Mouse (Mus musculus): ENCODE data around the gene Uba52. TPM values are rescaled to one million over a fixed set of nuclear protein-coding genes. Genes with fewer than 3 reads are reported as not detected.

Gene Uba52
- polyA plus RNA-seq, 1 experiment from 2014 or later: 987 TPM

- Histone ChIP-seq H3K9ac (ENCODE audit: low read length) (peak overlapping the region; percentile 74; the same call in 1 of the 2 replicates), H3K27ac (ENCODE audit: low read length) (peak overlapping the region; percentile 99), H3K9me3 (ENCODE audit: control insufficient read depth, low read length) (no peaks in the 10 kb centered on the region), H3K36me3 (ENCODE audit: control insufficient read depth, insufficient read depth, low read length) (no peaks in the 10 kb centered on the region), H3K4me3 (ENCODE audit: low read length) (0 out of 2 replicates have a peak overlapping the region, but pooled peaks have one; percentile 12), H3K27me3 (ENCODE audit: control insufficient read depth, insufficient read depth, low read depth, low read length) (peaks cover 88% of the 10 kb centered on the region), H3K4me2 (ENCODE audit: low read depth, low read length) (peak overlapping the region; percentile 82), H3K4me1 (replicated peaks; ENCODE audit: control insufficient read depth, insufficient read depth, low read length) (peaks cover 46% of the 10 kb centered on the region)
- no peak for ATAC-seq (ENCODE audit: low read depth)
- WGBS: 5% methylated on average over 20 of the region's 20 CpGs
Measured at GRCm38 (mm10) chr8:70490880-70491495, 19.6 kb downstream of the Uba52 start.

- ATAC-seq (ENCODE audit: low read depth): peak; percentile 21; the same call in 1 of the 2 replicates
- H3K9me3 ChIP-seq (ENCODE audit: control insufficient read depth, low read length): no peaks in the 10 kb centered on the region
- peaks cover 89% of the 10 kb centered on the region for H3K27me3 ChIP-seq (ENCODE audit: control insufficient read depth, insufficient read depth, low read depth, low read length)
- peaks cover 39% of the 10 kb centered on the region for H3K4me1 ChIP-seq (replicated peaks; ENCODE audit: control insufficient read depth, insufficient read depth, low read length)
- H3K27ac ChIP-seq (ENCODE audit: low read length): peak overlapping the region; percentile 99
- peak overlapping the region; percentile 82 for H3K4me2 ChIP-seq (ENCODE audit: low read depth, low read length)
- 15% methylated on average over 10 of the region's 10 CpGs for WGBS
- peak overlapping the region; percentile 58 for H3K9ac ChIP-seq (ENCODE audit: low read length)
- H3K4me3 ChIP-seq (ENCODE audit: low read length): no peak overlapping the region; the same call in 1 of the 2 replicates
- H3K36me3 ChIP-seq (ENCODE audit: control insufficient read depth, insufficient read depth, low read length): no peaks in the 10 kb centered on the region
Measured at GRCm38 (mm10) chr8:70490061-70490879, 20.3 kb downstream of the Uba52 start.

GRCm38 (mm10) chr8:70489576-70489975 lies 21.0 kb downstream of the Uba52 start:
- H3K27ac ChIP-seq (ENCODE audit: low read length): peak overlapping the region; percentile 99
- ATAC-seq (ENCODE audit: low read depth): peak; percentile 15; the same call in 1 of the 2 replicates
- H3K27me3 ChIP-seq (ENCODE audit: control insufficient read depth, insufficient read depth, low read depth, low read length): peaks cover 86% of the 10 kb centered on the region
- H3K9ac ChIP-seq (ENCODE audit: low read length): peak overlapping the region; percentile 58
- no peaks in the 10 kb centered on the region for H3K36me3 ChIP-seq (ENCODE audit: control insufficient read depth, insufficient read depth, low read length)
- no peaks in the 10 kb centered on the region for H3K9me3 ChIP-seq (ENCODE audit: control insufficient read depth, low read length)
- H3K4me2 ChIP-seq (ENCODE audit: low read depth, low read length): peak overlapping the region; percentile 63
- 0% methylated on average over 20 of the region's 41 CpGs for WGBS
- H3K4me1 ChIP-seq (replicated peaks; ENCODE audit: control insufficient read depth, insufficient read depth, low read length): peaks cover 39% of the 10 kb centered on the region
- H3K4me3 ChIP-seq (ENCODE audit: low read length): peak overlapping the region; percentile 41

GRCm38 (mm10) chr8:70488931-70489470 lies 21.6 kb downstream of the Uba52 start:
- Histone ChIP-seq H3K4me1 (replicated peaks; ENCODE audit: control insufficient read depth, insufficient read depth, low read length) (peaks cover 40% of the 10 kb centered on the region), H3K4me3 (ENCODE audit: low read length) (peak overlapping the region; percentile 41), H3K9ac (ENCODE audit: low read length) (peak overlapping the region; percentile 62), H3K27ac (ENCODE audit: low read length) (peak overlapping the region; percentile 99), H3K36me3 (ENCODE audit: control insufficient read depth, insufficient read depth, low read length) (no peaks in the 10 kb centered on the region), H3K27me3 (ENCODE audit: control insufficient read depth, insufficient read depth, low read depth, low read length) (peaks cover 84% of the 10 kb centered on the region), H3K9me3 (ENCODE audit: control insufficient read depth, low read length) (no peaks in the 10 kb centered on the region), H3K4me2 (ENCODE audit: low read depth, low read length) (peak overlapping the region; percentile 63)
- ATAC-seq (ENCODE audit: low read depth): no peak
- 2% methylated on average over 14 of the region's 14 CpGs for WGBS

- H3K27me3 ChIP-seq (ENCODE audit: control insufficient read depth, insufficient read depth, low read depth, low read length): peaks cover 77% of the 10 kb centered on the region
- 3% methylated on average over 52 of the region's 55 CpGs for WGBS
- ATAC-seq (ENCODE audit: low read depth): peak; percentile 8; the same call in 1 of the 2 replicates
- no peaks in the 10 kb centered on the region for H3K9me3 ChIP-seq (ENCODE audit: control insufficient read depth, low read length)
- H3K4me2 ChIP-seq (ENCODE audit: low read depth, low read length): peak overlapping the region; percentile 63
- peak overlapping the region; percentile 99 for H3K27ac ChIP-seq (ENCODE audit: low read length)
- H3K9ac ChIP-seq (ENCODE audit: low read length): peak overlapping the region; percentile 62
- no peaks in the 10 kb centered on the region for H3K36me3 ChIP-seq (ENCODE audit: control insufficient read depth, insufficient read depth, low read length)
- peaks cover 39% of the 10 kb centered on the region for H3K4me1 ChIP-seq (replicated peaks; ENCODE audit: control insufficient read depth, insufficient read depth, low read length)
- peak overlapping the region; percentile 35 for H3K4me3 ChIP-seq (ENCODE audit: low read length)
Measured at GRCm38 (mm10) chr8:70487993-70488796, 22.4 kb downstream of the Uba52 start.

GRCm38 (mm10) chr8:70486941-70487520 lies 23.6 kb downstream of the Uba52 start, which contains the start of gene Tmem59l:
TSS of gene Tmem59l (minus strand) at chr8:70487358.
- H3K27me3 ChIP-seq (ENCODE audit: control insufficient read depth, insufficient read depth, low read depth, low read length): peaks cover 67% of the 10 kb centered on the region
- H3K4me1 ChIP-seq (replicated peaks; ENCODE audit: control insufficient read depth, insufficient read depth, low read length): peaks cover 46% of the 10 kb centered on the region
- H3K27ac ChIP-seq (ENCODE audit: low read length): peak within 1 kb of the TSS; percentile 99
- peak within 1 kb of the TSS; percentile 62 for H3K9ac ChIP-seq (ENCODE audit: low read length)
- peak within 1 kb of the TSS; percentile 35 for H3K4me3 ChIP-seq (ENCODE audit: low read length)
- 8% methylated on average over 33 of the region's 33 CpGs for WGBS
- H3K36me3 ChIP-seq (ENCODE audit: control insufficient read depth, insufficient read depth, low read length): no peaks in the 10 kb centered on the region
- ATAC-seq (ENCODE audit: low read depth): no peak
- peak within 1 kb of the TSS; percentile 63 for H3K4me2 ChIP-seq (ENCODE audit: low read depth, low read length)
- H3K9me3 ChIP-seq (ENCODE audit: control insufficient read depth, low read length): no peaks in the 10 kb centered on the region

- ATAC-seq (ENCODE audit: low read depth): no peak
Measured at GRCm38 (mm10) chr8:70486191-70486681, 24.4 kb downstream of the Uba52 start.

GRCm38 (mm10) chr8:70482943-70483342 lies 27.7 kb downstream of the Uba52 start:
- peak; percentile 87 for ATAC-seq (ENCODE audit: low read depth)
- Histone ChIP-seq H3K27ac (ENCODE audit: low read length) (peak overlapping the region; percentile 84), H3K4me1 (replicated peaks; ENCODE audit: control insufficient read depth, insufficient read depth, low read length) (peaks cover 20% of the 10 kb centered on the region), H3K4me3 (ENCODE audit: low read length) (no peak overlapping the region), H3K36me3 (ENCODE audit: control insufficient read depth, insufficient read depth, low read length) (no peaks in the 10 kb centered on the region), H3K27me3 (ENCODE audit: control insufficient read depth, insufficient read depth, low read depth, low read length) (peaks cover 32% of the 10 kb centered on the region), H3K9ac (ENCODE audit: low read length) (no peak overlapping the region), H3K9me3 (ENCODE audit: control insufficient read depth, low read length) (no peaks in the 10 kb centered on the region), H3K4me2 (ENCODE audit: low read depth, low read length) (no peak overlapping the region)
- 24% methylated on average over 2 of the region's 2 CpGs for WGBS

More at GRCm38 (mm10) chr8:70486191-70486681, 24.4 kb downstream of the Uba52 start:
- H3K36me3 ChIP-seq (ENCODE audit: control insufficient read depth, insufficient read depth, low read length): no peaks in the 10 kb centered on the region
- H3K27ac ChIP-seq (ENCODE audit: low read length): no peak overlapping the region
- H3K9ac ChIP-seq (ENCODE audit: low read length): no peak overlapping the region
- H3K4me1 ChIP-seq (replicated peaks; ENCODE audit: control insufficient read depth, insufficient read depth, low read length): peaks cover 46% of the 10 kb centered on the region
- no peaks in the 10 kb centered on the region for H3K9me3 ChIP-seq (ENCODE audit: control insufficient read depth, low read length)
- H3K4me3 ChIP-seq (ENCODE audit: low read length): no peak overlapping the region
- 49% methylated on average over 7 of the region's 7 CpGs for WGBS
- H3K4me2 ChIP-seq (ENCODE audit: low read depth, low read length): no peak overlapping the region
- peaks cover 59% of the 10 kb centered on the region for H3K27me3 ChIP-seq (ENCODE audit: control insufficient read depth, insufficient read depth, low read depth, low read length)
